Mouse (Mus musculus): ENCODE results near the gene Tbc1d1. TPM values are rescaled to one million over a fixed set of nuclear protein-coding genes. Genes with fewer than 3 reads are reported as not detected.

Tbc1d1 gene
- polyA plus RNA-seq, 1 experiment = 23.8 TPM

DNA sequence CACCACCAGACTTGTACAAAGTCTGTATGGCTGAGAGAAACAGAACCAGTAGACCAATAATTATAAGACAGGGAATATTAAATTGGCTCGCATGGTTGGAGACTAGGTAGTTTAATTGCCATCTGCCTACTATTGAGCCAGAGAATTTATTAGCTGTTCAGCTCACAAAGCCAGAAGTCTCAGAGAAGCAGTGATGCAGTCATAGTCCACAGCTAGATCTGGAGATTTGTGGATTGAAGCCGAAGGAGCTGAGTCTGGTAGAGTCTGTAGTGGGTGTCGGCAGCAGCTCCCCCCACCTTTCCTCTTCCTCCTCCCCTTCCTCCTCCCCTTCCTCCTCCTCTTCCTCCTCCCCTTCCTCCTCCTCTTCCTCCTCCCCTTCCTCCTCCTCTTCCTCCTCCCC lies 184.3 kb downstream of the Tbc1d1 start:
- Histone ChIP-seq H3K4me1 (ENCODE audit: control insufficient read depth, insufficient read depth, low read length) (peaks cover 74% of the 10 kb centered on the region), H3K4me3 (ENCODE audit: insufficient read depth, low read length) (no peak overlapping the region), H3K27ac (ENCODE audit: insufficient read depth, low read depth, low read length) (peak overlapping the region; percentile 27)
- no peak for TF ChIP-seq CTCF (IDR thresholded peaks at IDR 0.05; ENCODE audit: low read depth, low read length)
- TF ChIP-seq POLR2A (IDR thresholded peaks at IDR 0.05; ENCODE audit: borderline replicate concordance, low read depth, low read length) = no peak

DNA sequence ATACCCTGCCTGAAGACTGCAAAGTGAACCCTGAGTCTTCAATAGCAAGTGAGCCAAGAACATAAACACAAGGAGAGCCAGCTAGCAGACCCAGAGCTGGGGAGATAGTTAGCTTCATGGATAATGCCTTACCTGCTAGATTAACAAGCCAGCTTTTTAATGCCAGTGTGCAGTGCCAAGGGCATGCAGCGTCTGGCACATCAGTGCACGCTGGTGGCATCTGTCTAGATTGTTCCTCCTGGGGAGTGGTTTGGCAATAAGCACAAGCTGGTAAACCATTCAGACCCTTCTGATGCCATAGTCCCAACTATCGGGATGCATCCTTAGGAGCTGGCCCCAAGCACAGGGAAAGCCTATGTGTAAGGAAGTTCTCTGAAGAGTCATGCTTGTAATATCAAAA lies 185.6 kb downstream of the Tbc1d1 start:
- Histone ChIP-seq H3K4me3 (ENCODE audit: insufficient read depth, low read length) (no peak overlapping the region), H3K27ac (ENCODE audit: insufficient read depth, low read depth, low read length) (peak overlapping the region; percentile 65), H3K4me1 (ENCODE audit: control insufficient read depth, insufficient read depth, low read length) (peaks cover 64% of the 10 kb centered on the region)
- TF ChIP-seq CTCF (IDR thresholded peaks at IDR 0.05; ENCODE audit: low read depth, low read length) (no peak), POLR2A (IDR thresholded peaks at IDR 0.05; ENCODE audit: borderline replicate concordance, low read depth, low read length) (no peak)

- TF ChIP-seq POLR2A (IDR thresholded peaks at IDR 0.05; ENCODE audit: borderline replicate concordance, low read depth, low read length) (no peak), CTCF (IDR thresholded peaks at IDR 0.05; ENCODE audit: low read depth, low read length) (no peak)
- Histone ChIP-seq H3K4me1 (ENCODE audit: control insufficient read depth, insufficient read depth, low read length) (peaks cover 64% of the 10 kb centered on the region), H3K4me3 (ENCODE audit: insufficient read depth, low read length) (no peak overlapping the region), H3K27ac (ENCODE audit: insufficient read depth, low read depth, low read length) (peak overlapping the region; percentile 65)
These were observed 186.0 kb downstream of the Tbc1d1 start for GRCm38 (mm10) chr5:64342138-64342537.

- peak overlapping the region; percentile 76 for H3K27ac ChIP-seq (ENCODE audit: insufficient read depth, low read depth, low read length)
- H3K4me3 ChIP-seq (ENCODE audit: insufficient read depth, low read length) = no peak overlapping the region
- peaks cover 48% of the 10 kb centered on the region for H3K4me1 ChIP-seq (ENCODE audit: control insufficient read depth, insufficient read depth, low read length)
- TF ChIP-seq POLR2A (IDR thresholded peaks at IDR 0.05; ENCODE audit: borderline replicate concordance, low read depth, low read length) (no peak), CTCF (IDR thresholded peaks at IDR 0.05; ENCODE audit: low read depth, low read length) (no peak)
These were observed 188.0 kb downstream of the Tbc1d1 start for GRCm38 (mm10) chr5:64343972-64344700.

DNA sequence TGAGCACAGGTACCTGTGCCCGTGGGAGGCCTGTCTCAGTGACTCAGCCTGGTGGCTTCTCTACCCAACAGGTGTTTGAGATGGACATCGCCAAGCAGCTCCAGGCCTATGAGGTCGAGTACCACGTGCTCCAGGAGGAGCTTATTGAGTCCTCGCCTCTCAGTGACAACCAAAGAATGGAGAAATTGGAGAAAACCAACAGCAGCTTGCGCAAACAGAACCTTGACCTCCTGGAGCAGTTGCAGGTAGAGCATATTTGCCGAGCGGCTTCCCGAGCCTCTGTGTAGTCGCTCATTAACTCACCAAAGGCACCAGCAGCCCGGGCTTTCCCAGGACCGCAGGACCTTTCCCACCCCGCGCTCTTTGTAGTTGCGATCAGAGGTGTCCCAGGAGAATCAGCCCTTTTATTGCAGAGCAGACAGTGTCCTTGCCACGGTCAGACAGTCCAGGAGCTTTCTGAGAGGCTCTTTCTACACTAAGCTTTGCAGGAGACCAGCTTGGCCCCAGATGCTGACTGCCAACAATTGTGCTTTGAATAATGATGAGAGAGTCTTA lies 189.2 kb downstream of the Tbc1d1 start:
- Histone ChIP-seq H3K4me1 (ENCODE audit: control insufficient read depth, insufficient read depth, low read length) (peaks cover 39% of the 10 kb centered on the region), H3K27ac (ENCODE audit: insufficient read depth, low read depth, low read length) (peak overlapping the region; percentile 76; the same call in 1 of the 2 replicates), H3K4me3 (ENCODE audit: insufficient read depth, low read length) (no peak overlapping the region)
- TF ChIP-seq POLR2A (IDR thresholded peaks at IDR 0.05; ENCODE audit: borderline replicate concordance, low read depth, low read length) = no peak
- TF ChIP-seq CTCF (IDR thresholded peaks at IDR 0.05; ENCODE audit: low read depth, low read length) = no peak

GRCm38 (mm10) chr5:64345761-64346160 lies 189.7 kb downstream of the Tbc1d1 start:
- no peak overlapping the region for H3K27ac ChIP-seq (ENCODE audit: insufficient read depth, low read depth, low read length)
- no peak for TF ChIP-seq CTCF (IDR thresholded peaks at IDR 0.05; ENCODE audit: low read depth, low read length)
- TF ChIP-seq POLR2A (IDR thresholded peaks at IDR 0.05; ENCODE audit: borderline replicate concordance, low read depth, low read length) = no peak
- peaks cover 37% of the 10 kb centered on the region for H3K4me1 ChIP-seq (ENCODE audit: control insufficient read depth, insufficient read depth, low read length)
- H3K4me3 ChIP-seq (ENCODE audit: insufficient read depth, low read length) = no peak overlapping the region

- no peak overlapping the region for H3K27ac ChIP-seq (ENCODE audit: insufficient read depth, low read depth, low read length)
- no peak overlapping the region for H3K4me3 ChIP-seq (ENCODE audit: insufficient read depth, low read length)
- no peak for TF ChIP-seq CTCF (IDR thresholded peaks at IDR 0.05; ENCODE audit: low read depth, low read length)
- TF ChIP-seq POLR2A (IDR thresholded peaks at IDR 0.05; ENCODE audit: borderline replicate concordance, low read depth, low read length) = no peak
- H3K4me1 ChIP-seq (ENCODE audit: control insufficient read depth, insufficient read depth, low read length) = peaks cover 33% of the 10 kb centered on the region
These were observed 190.3 kb downstream of the Tbc1d1 start for GRCm38 (mm10) chr5:64346343-64346885.

DNA sequence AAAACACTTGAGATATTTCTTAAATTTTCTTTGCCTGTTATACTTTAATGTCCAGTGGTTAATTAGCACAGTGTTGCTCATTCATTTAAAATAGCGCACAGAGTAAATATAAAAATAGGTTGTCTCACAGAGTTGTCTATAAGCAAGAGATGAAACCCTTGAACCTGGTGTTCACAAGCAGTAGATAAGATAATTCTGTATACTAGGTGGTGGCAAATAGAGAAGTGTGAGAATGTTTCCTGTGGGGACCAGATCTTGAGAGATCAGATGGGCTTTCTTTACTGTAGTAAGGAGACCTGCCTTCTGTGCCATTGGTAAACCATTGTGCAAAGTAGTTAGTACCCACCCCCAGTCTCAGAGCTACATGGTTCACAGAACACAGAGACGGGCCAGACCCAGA lies 192.1 kb downstream of the Tbc1d1 start:
- TF ChIP-seq CTCF (IDR thresholded peaks at IDR 0.05; ENCODE audit: low read depth, low read length) (no peak), POLR2A (IDR thresholded peaks at IDR 0.05; ENCODE audit: borderline replicate concordance, low read depth, low read length) (no peak)
- Histone ChIP-seq H3K27ac (ENCODE audit: insufficient read depth, low read depth, low read length) (no peak overlapping the region), H3K4me3 (ENCODE audit: insufficient read depth, low read length) (no peak overlapping the region), H3K4me1 (ENCODE audit: control insufficient read depth, insufficient read depth, low read length) (peaks cover 17% of the 10 kb centered on the region)

GRCm38 (mm10) chr5:64348780-64349179 lies 192.7 kb downstream of the Tbc1d1 start:
- H3K4me3 ChIP-seq (ENCODE audit: insufficient read depth, low read length) = no peak overlapping the region
- H3K4me1 ChIP-seq (ENCODE audit: control insufficient read depth, insufficient read depth, low read length) = peaks cover 13% of the 10 kb centered on the region
- H3K27ac ChIP-seq (ENCODE audit: insufficient read depth, low read depth, low read length) = no peak overlapping the region
- TF ChIP-seq POLR2A (IDR thresholded peaks at IDR 0.05; ENCODE audit: borderline replicate concordance, low read depth, low read length) (no peak), CTCF (IDR thresholded peaks at IDR 0.05; ENCODE audit: low read depth, low read length) (no peak)

DNA sequence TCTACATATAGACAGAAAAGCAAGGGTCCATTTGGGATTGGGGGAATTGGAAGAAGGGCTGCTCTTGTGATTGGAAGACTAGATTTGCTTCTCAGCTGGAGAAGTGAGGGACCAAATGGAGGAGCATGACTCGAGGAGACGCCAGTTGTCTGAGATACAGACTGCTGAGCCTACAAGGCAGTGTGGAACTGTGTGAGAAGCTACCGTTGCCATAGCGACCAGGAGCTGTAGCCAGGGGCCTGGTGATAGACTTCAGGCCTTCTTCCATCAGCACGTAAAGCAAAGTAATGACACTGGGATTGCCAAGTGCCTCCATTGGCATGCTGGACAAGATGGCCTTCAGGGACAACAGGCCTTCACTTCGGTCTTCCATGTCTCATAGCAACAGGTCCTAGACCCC lies 195.9 kb downstream of the Tbc1d1 start:
- Histone ChIP-seq H3K27ac (ENCODE audit: insufficient read depth, low read depth, low read length) (no peak overlapping the region), H3K4me3 (ENCODE audit: insufficient read depth, low read length) (no peak overlapping the region), H3K4me1 (ENCODE audit: control insufficient read depth, insufficient read depth, low read length) (no peaks in the 10 kb centered on the region)
- TF ChIP-seq POLR2A (IDR thresholded peaks at IDR 0.05; ENCODE audit: borderline replicate concordance, low read depth, low read length) (no peak), CTCF (IDR thresholded peaks at IDR 0.05; ENCODE audit: low read depth, low read length) (no peak)
